ENCODE assay signal across 11 mouse cellular contexts in the genomic region with DNA sequence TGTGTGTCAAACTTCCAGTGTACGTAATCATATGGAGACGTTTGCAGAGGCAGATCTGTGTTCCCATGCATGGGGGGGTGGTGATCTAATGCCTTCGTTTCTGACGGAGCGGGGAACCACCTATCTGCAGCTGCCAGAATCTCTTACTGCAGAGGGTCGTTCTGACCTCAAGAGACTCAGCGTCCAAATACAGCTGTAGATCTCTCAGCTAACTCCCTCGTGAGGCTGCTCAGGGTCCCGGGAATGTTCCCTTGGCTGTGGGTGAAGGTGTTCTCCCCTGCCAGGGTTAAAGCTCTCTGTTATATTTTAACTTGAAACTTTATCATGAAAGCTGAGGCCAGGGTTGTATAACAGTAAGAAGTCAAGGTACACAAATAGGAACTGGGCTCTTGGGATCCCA.
DNase-seq lines count a peak whose midpoint lies in the region; ATAC-seq and TF ChIP-seq lines count a peak whose summit lies in the region.
"Had no signal": no experiment of that assay in that cellular context is flagged by ENCODE, and none has a peak within 500 bp of the region (broad histone marks: within the 10 kb centered on the region; RNA-seq: fewer than 3 reads in every experiment).

No protein-coding gene starts in this region.

- DNase-seq in lung, postnatal 25 days (ENCODE audit: low spot score): no peak
- DNase-seq in MN1 (ENCODE audit: low spot score): no peak
- DNase-seq: adrenal gland, postnatal 10 days; cerebellum, adult 18-20 months; right cerebral cortex, postnatal 4 days had no signal

- H3K4me3 ChIP-seq in lung, embryonic 16.5 days (ENCODE audit: low read length): no peak overlapping the region
- H3K4me3 ChIP-seq in intestine, embryonic 15.5 days (replicated peaks): no peak overlapping the region; the same call in 1 of the 2 replicates
- no peak overlapping the region for H3K4me3 ChIP-seq in kidney, embryonic 15.5 days (replicated peaks)
- H3K4me3 ChIP-seq in small intestine, adult 2 months (ENCODE audit: low read depth, low read length): peak overlapping the region; percentile 48
- H3K4me3 ChIP-seq in forebrain, embryonic 12.5 days (replicated peaks): no peak overlapping the region

- H3K4me1 ChIP-seq in lung, embryonic 16.5 days (replicated peaks; ENCODE audit: control insufficient read depth, insufficient read depth, low read length): peaks cover 22% of the 10 kb centered on the region
- H3K4me1 ChIP-seq in intestine, embryonic 15.5 days (replicated peaks): peaks cover 33% of the 10 kb centered on the region
- peaks cover 30% of the 10 kb centered on the region for H3K4me1 ChIP-seq in kidney, embryonic 15.5 days
- peaks cover 24% of the 10 kb centered on the region; the same call in 1 of the 2 replicates for H3K4me1 ChIP-seq in small intestine, adult 2 months (ENCODE audit: control insufficient read depth, insufficient read depth, insufficient read length, low read length)
- peaks cover 48% of the 10 kb centered on the region for H3K4me1 ChIP-seq in forebrain, embryonic 12.5 days

- no peak for TF ChIP-seq POLR2A in small intestine, adult 2 months (IDR thresholded peaks at IDR 0.05; ENCODE audit: low read depth, low read length)

- H3K9me3 ChIP-seq in lung, embryonic 16.5 days (ENCODE audit: control insufficient read depth, low read length): no peaks in the 10 kb centered on the region
- no peaks in the 10 kb centered on the region for H3K9me3 ChIP-seq in intestine, embryonic 15.5 days
- H3K9me3 ChIP-seq in kidney, embryonic 15.5 days (replicated peaks): no peaks in the 10 kb centered on the region
- no peaks in the 10 kb centered on the region for H3K9me3 ChIP-seq in forebrain, embryonic 12.5 days

- H3K27me3 ChIP-seq in lung, embryonic 16.5 days (ENCODE audit: control insufficient read depth, insufficient read depth, low read depth, low read length): no peaks in the 10 kb centered on the region
- no peaks in the 10 kb centered on the region for H3K27me3 ChIP-seq in intestine, embryonic 15.5 days (replicated peaks)
- no peaks in the 10 kb centered on the region for H3K27me3 ChIP-seq in kidney, embryonic 15.5 days
- no peaks in the 10 kb centered on the region for H3K27me3 ChIP-seq in small intestine, adult 2 months (ENCODE audit: control insufficient read depth, insufficient read depth, low read length)
- no peaks in the 10 kb centered on the region for H3K27me3 ChIP-seq in forebrain, embryonic 12.5 days

- peak overlapping the region; percentile 48 for H3K27ac ChIP-seq in lung, embryonic 16.5 days (ENCODE audit: low read length)
- H3K27ac ChIP-seq in intestine, embryonic 15.5 days: peak overlapping the region; percentile 82
- H3K27ac ChIP-seq in kidney, embryonic 15.5 days: peak overlapping the region; percentile 79
- H3K27ac ChIP-seq in small intestine, adult 2 months (ENCODE audit: insufficient read depth, low read depth, low read length): peak overlapping the region; percentile 72
- no peak overlapping the region for H3K27ac ChIP-seq in forebrain, embryonic 12.5 days

- no peak overlapping the region for H3K9ac ChIP-seq in lung, embryonic 16.5 days (ENCODE audit: low read length)
- no peak overlapping the region for H3K9ac ChIP-seq in intestine, embryonic 15.5 days
- H3K9ac ChIP-seq in kidney, embryonic 15.5 days: no peak overlapping the region
- no peak overlapping the region for H3K9ac ChIP-seq in forebrain, embryonic 12.5 days

- no peak for TF ChIP-seq CTCF in small intestine, adult 2 months (IDR thresholded peaks at IDR 0.05; ENCODE audit: extremely low read depth, insufficient read length, insufficient replicate concordance, low read depth, low read length)

- H3K4me2 ChIP-seq in lung, embryonic 16.5 days (ENCODE audit: low read depth, low read length): no peak overlapping the region
- peak overlapping the region; percentile 50 for H3K4me2 ChIP-seq in intestine, embryonic 15.5 days (replicated peaks)
- H3K4me2 ChIP-seq in kidney, embryonic 15.5 days: no peak overlapping the region
- no peak overlapping the region for H3K4me2 ChIP-seq in forebrain, embryonic 12.5 days

- no peaks in the 10 kb centered on the region for H3K36me3 ChIP-seq in lung, embryonic 16.5 days (ENCODE audit: control insufficient read depth, insufficient read depth, low read length)
- no peaks in the 10 kb centered on the region for H3K36me3 ChIP-seq in intestine, embryonic 15.5 days
- no peaks in the 10 kb centered on the region for H3K36me3 ChIP-seq in kidney, embryonic 15.5 days
- H3K36me3 ChIP-seq in small intestine, adult 2 months (ENCODE audit: control insufficient read depth, insufficient read depth, low read length): no peaks in the 10 kb centered on the region
- no peaks in the 10 kb centered on the region for H3K36me3 ChIP-seq in forebrain, embryonic 12.5 days (replicated peaks)
- H3K36me3 ChIP-seq: G1E had no signal

- ATAC-seq in lung, embryonic 16.5 days (ENCODE audit: low read depth): peak; percentile 29; the same call in 1 of the 2 replicates
- ATAC-seq in intestine, embryonic 15.5 days: peak; percentile 86
- 0 out of 2 replicates have a peak, but pooled peaks have one; percentile 52 for ATAC-seq in kidney, embryonic 15.5 days (replicated peaks; ENCODE audit: low FRiP score)
- no peak for ATAC-seq in forebrain, embryonic 12.5 days (ENCODE audit: low FRiP score)

- 22% methylated on average over 9 of the region's 9 CpGs for WGBS in lung, embryonic 16.5 days
- 8% methylated on average over 9 of the region's 9 CpGs for WGBS in intestine, embryonic 15.5 days
- WGBS in kidney, embryonic 15.5 days: 25% methylated on average over 9 of the region's 9 CpGs
- WGBS in small intestine, adult 2 months: 19% methylated on average over 9 of the region's 9 CpGs
- 67% methylated on average over 9 of the region's 9 CpGs for WGBS in forebrain, embryonic 12.5 days
